Mouse (Mus musculus) hindbrain, embryonic 13.5 days (tissue): ENCODE results near the gene Man2a2. TPM values are rescaled to one million over a fixed set of nuclear protein-coding genes. Genes with fewer than 3 reads are reported as not detected.

ENCODE experiments used
- polyA plus RNA-seq: library from polyadenylated mRNA; unstranded; fragments of >200 nt; fragmentation: Nextera tagmentation; extraction: Ambion mirVana; gene quantifications from 2 replicates; pipeline ENCODE4 v1.2.1, GENCODE M21; 2015

The Man2a2 gene
- polyA plus RNA-seq, 1 experiment from 2014 or later: 20.8 TPM

Other genes with a start within 250 kb of the Man2a2 start
- 23.9 and 26.5 TPM in 2 replicates for gene Sema4b, start 184.5 kb downstream of the Man2a2 start, polyA plus RNA-seq
- gene Cib1, start 138.6 kb downstream of the Man2a2 start, polyA plus RNA-seq: 35.0 and 38.1 TPM in 2 replicates
- 4.1 and 5.3 TPM in 2 replicates for gene Gdpgp1, start 138.5 kb downstream of the Man2a2 start, polyA plus RNA-seq
- gene Ttll13, start 125.0 kb downstream of the Man2a2 start, polyA plus RNA-seq: 1.7 and 2.1 TPM in 2 replicates
- gene Ngrn, start 110.2 kb downstream of the Man2a2 start, polyA plus RNA-seq: 60.3 and 62.3 TPM in 2 replicates
- 21.8 and 23.4 TPM in 2 replicates for gene Vps33b, start 101.7 kb downstream of the Man2a2 start, polyA plus RNA-seq
- gene Prc1, start 76.9 kb downstream of the Man2a2 start, polyA plus RNA-seq: 43.5 and 46.8 TPM in 2 replicates
- 14.5 and 16.1 TPM in 2 replicates for gene Rccd1, start 46.9 kb downstream of the Man2a2 start, polyA plus RNA-seq
- gene Unc45a, start 30.4 kb downstream of the Man2a2 start, polyA plus RNA-seq: 55.5 and 61.5 TPM in 2 replicates
- gene Hddc3, start 28.3 kb downstream of the Man2a2 start, polyA plus RNA-seq: 19.6 and 21.4 TPM in 2 replicates
- gene Fes, start 16.6 kb upstream of the Man2a2 start, polyA plus RNA-seq: 6.1 and 6.9 TPM in 2 replicates
- gene Furin, start 34.1 kb upstream of the Man2a2 start, polyA plus RNA-seq: 4.0 and 4.7 TPM in 2 replicates
- 11.3 and 13.5 TPM in 2 replicates for gene Blm, start 163.7 kb upstream of the Man2a2 start, polyA plus RNA-seq